Mouse (Mus musculus) liver, embryonic 15.5 days (tissue): ENCODE data around the gene Nipbl. TPM values are rescaled to one million over a fixed set of nuclear protein-coding genes. Genes with fewer than 3 reads are reported as not detected.

ENCODE experiments used
- ATAC-seq: fragments of 200-750 bp; cut with Nextera tagmentation; 2 replicates; pipeline ENCODE4 v1.8.0; 2017; ENCODE audit warnings: moderate number of reproducible peaks, mild to moderate bottlenecking, moderate library complexity; ENCODE audit not compliant: insufficient read depth
- H3K27ac ChIP-seq: fragments of 300-500 bp; sonication (generic); replicated peaks from 2 replicates; pipeline ENCODE4 v1.5.1; 2015; ENCODE audit warnings: mild to moderate bottlenecking, inconsistent platforms
- H3K27me3 ChIP-seq: fragments of 300-500 bp; sonication (generic); 2 replicates; pipeline ENCODE4 v1.6.1; 2015; ENCODE audit warnings: mild to moderate bottlenecking, inconsistent platforms
- H3K36me3 ChIP-seq: fragments of 300-500 bp; sonication (generic); replicated peaks from 2 replicates; pipeline ENCODE4 v1.6.1; 2015; ENCODE audit warnings: moderate library complexity, mild to moderate bottlenecking, inconsistent platforms
- H3K4me1 ChIP-seq: fragments of 300-500 bp; sonication (generic); replicated peaks from 2 replicates; pipeline ENCODE4 v1.6.1; 2015; ENCODE audit warnings: inconsistent platforms
- H3K4me2 ChIP-seq: fragments of 300-500 bp; sonication (generic); 2 replicates; pipeline ENCODE4 v1.6.1; 2015; ENCODE audit warnings: moderate library complexity, mild to moderate bottlenecking, inconsistent platforms
- H3K4me3 ChIP-seq: fragments of 300-500 bp; sonication (generic); replicated peaks from 2 replicates; pipeline ENCODE4 v1.5.1; 2015; ENCODE audit warnings: mild to moderate bottlenecking, inconsistent platforms
- H3K9ac ChIP-seq: fragments of 300-500 bp; sonication (generic); 2 replicates; pipeline ENCODE4 v1.6.1; 2015; ENCODE audit warnings: moderate library complexity, mild to moderate bottlenecking, inconsistent platforms
- H3K9me3 ChIP-seq: fragments of 300-500 bp; sonication (generic); replicated peaks from 2 replicates; pipeline ENCODE4 v1.6.1; 2016; ENCODE audit warnings: inconsistent platforms
- WGBS: fragments of 180-500 bp; shearing (Covaris S2); methylation state at CpG from one replicate; pipeline ENCODE4 v1.1.7; 2015; ENCODE audit warnings: mixed read lengths; ENCODE audit not compliant: insufficient replicate concordance; 5-methylcytosine and 5-hydroxymethylcytosine counted together
- polyA plus RNA-seq: library from polyadenylated mRNA; unstranded; fragments of >200 nt; fragmentation: Nextera tagmentation; extraction: Ambion mirVana; gene quantifications from 2 replicates; pipeline ENCODE4 v1.2.1, GENCODE M21; 2015

The Nipbl gene
- polyA plus RNA-seq, 1 experiment from 2014 or later, result 6.1 TPM

DNA sequence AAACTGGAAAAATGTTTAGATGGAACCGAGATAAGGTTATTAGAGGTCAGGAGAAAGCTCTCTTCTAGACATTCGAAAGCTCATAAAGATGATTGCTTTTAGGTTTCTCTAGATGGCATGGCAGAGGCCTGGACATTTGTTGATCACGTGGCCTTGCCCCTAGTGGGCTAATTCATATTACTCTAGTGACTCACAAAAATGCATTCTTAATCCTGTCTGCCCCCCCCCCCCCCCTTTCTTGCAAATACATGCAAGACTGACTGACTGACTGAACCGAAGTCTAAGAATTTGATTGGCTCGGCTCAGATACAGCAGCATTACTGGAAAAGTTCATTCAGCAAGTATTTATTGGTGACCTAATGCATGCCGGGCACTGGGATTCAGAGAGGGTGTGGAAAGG, 2.2 kb upstream of the Nipbl start:
- Histone ChIP-seq H3K4me2 (peak overlapping the region; percentile 94), H3K9me3 (no peaks in the 10 kb centered on the region), H3K4me1 (peaks cover 26% of the 10 kb centered on the region), H3K36me3 (no peaks in the 10 kb centered on the region), H3K27ac (peak overlapping the region; percentile 98), H3K27me3 (no peaks in the 10 kb centered on the region), H3K4me3 (peak overlapping the region; percentile 96), H3K9ac (peak overlapping the region; percentile 98)
- 3% methylated on average over 6 of the region's 6 CpGs for WGBS
- no peak for ATAC-seq

DNA sequence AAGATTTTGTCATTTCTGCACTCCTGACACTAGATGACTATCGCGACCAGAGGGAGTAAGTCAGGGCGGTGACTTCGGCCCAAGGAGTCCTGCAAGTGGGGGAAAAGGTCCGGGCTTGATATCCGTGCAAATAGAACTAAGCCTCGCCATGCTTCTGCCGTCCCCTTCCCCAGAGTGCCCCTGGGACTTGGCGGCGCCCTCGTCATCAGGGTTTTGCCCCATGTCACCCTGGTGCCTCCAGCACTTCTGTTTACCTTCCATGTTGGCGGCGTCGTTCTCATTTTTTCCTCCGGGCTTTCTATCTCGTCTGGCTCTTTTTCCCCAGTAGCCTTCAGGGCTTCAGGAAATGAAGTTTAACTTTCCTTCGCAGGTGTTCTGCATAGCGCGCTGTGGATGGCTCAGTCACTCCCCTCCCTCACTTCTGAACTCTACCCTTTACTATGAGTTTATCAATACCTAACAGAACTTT, 1.7 kb upstream of the Nipbl start:
- Histone ChIP-seq H3K4me1 (peaks cover 27% of the 10 kb centered on the region), H3K27ac (peak overlapping the region; percentile 98), H3K9ac (peak overlapping the region; percentile 98), H3K4me2 (peak overlapping the region; percentile 94), H3K9me3 (no peaks in the 10 kb centered on the region), H3K27me3 (no peaks in the 10 kb centered on the region), H3K36me3 (no peaks in the 10 kb centered on the region), H3K4me3 (peak overlapping the region; percentile 96)
- ATAC-seq, result peak; percentile 25
- under 1% methylated on average over 19 of the region's 19 CpGs for WGBS

DNA sequence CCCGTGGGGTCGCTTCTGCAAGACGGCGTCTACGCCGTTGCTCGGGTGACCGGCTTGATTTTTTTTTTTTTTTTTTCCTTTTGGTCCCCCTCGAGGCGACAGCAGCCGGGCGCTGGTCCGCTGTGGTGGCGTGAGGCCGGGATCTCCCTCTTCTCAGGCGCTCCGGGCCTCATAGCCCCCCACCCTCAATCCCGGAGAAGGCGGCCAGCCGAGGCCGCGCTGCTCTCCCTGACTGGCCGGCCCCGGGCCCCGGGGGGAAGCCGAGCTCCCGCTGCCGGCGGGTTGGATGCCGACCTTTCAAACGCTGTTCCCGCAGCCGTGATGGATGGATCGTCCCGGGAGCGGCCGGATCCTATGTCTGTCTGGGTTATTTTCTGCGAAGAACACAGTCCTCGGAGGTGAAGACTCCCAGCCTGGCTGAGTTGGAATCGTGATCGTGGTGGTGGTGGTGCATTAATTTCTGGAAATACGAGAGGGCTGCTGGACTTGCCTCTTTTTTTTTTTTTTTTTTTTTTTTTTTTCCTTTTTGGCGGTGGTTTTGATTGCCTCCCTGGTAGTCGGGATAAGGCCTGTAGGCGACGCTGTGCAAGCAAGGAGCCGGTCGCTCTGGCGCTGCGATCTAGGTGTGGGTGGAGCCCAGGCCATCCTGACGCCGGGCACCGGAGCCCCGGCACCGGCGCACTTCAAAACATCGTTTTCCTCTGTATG, 781 bp upstream of the Nipbl start:
- ATAC-seq, result peak; percentile 68
- Histone ChIP-seq H3K36me3 (no peaks in the 10 kb centered on the region), H3K9me3 (no peaks in the 10 kb centered on the region), H3K9ac (peak overlapping the region; percentile 98), H3K27me3 (no peaks in the 10 kb centered on the region), H3K4me1 (peaks cover 27% of the 10 kb centered on the region), H3K4me2 (peak overlapping the region; percentile 94), H3K4me3 (peak overlapping the region; percentile 96), H3K27ac (peak overlapping the region; percentile 98)
- WGBS, result under 1% methylated on average over 56 of the region's 57 CpGs

DNA sequence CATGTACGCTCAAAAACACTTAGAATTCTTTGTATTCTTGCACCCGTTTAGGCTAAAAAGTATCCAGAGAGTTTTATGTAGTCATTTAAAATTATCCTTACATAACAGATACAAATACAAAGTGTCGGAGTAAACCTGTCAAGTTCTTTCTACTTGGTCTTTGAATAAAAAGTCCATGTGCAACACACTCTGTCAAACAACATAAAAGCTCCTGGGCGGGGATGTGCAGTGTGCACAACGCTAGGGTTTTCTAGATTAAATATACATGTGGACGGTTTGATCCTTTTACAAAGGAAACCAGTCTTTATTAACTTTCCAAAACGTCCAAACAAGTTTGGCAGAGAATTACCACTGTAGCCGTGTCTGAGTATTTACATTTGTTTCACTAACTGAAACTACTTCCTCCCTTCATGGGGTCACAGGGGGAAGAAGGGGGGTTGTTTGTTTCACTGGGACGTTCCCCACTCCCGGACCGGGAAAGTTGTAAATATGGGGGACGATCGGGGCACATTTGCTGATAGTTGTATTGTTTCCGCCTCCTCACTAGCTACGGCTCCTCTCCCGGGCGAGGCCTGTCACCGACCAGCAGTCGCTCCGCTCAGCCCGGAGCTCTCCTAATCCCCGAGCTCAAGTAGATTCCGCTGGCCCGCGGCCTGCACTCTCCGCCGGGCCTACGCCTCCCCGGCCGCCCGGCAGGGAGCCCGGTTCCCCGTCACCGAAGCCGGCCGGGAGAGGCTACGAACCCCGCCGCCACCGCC, 916 bp downstream of the Nipbl start:
- peak; percentile 51 for ATAC-seq
- H3K4me3 ChIP-seq, result peak overlapping the region; percentile 96
- H3K4me1 ChIP-seq, result peaks cover 22% of the 10 kb centered on the region
- H3K4me2 ChIP-seq, result peak overlapping the region; percentile 94
- no peaks in the 10 kb centered on the region for H3K36me3 ChIP-seq
- peak overlapping the region; percentile 98 for H3K27ac ChIP-seq
- peak overlapping the region; percentile 98 for H3K9ac ChIP-seq
- H3K9me3 ChIP-seq, result no peaks in the 10 kb centered on the region
- under 1% methylated on average over 40 of the region's 40 CpGs for WGBS
- H3K27me3 ChIP-seq, result no peaks in the 10 kb centered on the region

DNA sequence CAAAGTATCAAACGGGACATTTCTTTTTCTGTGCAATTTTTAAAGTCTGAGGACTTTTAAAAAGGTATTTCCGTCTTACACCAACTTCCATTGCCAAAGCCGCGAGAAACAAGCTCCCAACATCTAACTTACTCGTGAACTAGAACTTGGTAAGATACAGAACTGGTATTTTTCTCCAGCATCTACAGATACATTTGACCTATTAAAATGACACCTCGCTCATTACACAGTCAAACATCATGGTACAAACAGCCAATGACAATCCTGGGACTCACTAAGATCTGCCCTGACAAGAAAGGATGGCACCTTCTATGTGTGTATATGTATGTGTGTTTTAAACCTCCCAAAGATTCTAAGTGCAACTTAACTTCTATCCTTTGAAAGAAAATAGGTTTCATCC, 1.5 kb downstream of the Nipbl start:
- H3K27ac ChIP-seq, result peak overlapping the region; percentile 98
- no peaks in the 10 kb centered on the region for H3K9me3 ChIP-seq
- peak; percentile 38 for ATAC-seq
- H3K4me2 ChIP-seq, result peak overlapping the region; percentile 94
- H3K36me3 ChIP-seq, result no peaks in the 10 kb centered on the region
- H3K9ac ChIP-seq, result peak overlapping the region; percentile 98
- H3K4me3 ChIP-seq, result peak overlapping the region; percentile 96
- 1% methylated on average over 6 of the region's 6 CpGs for WGBS
- H3K27me3 ChIP-seq, result no peaks in the 10 kb centered on the region
- peaks cover 26% of the 10 kb centered on the region for H3K4me1 ChIP-seq

DNA sequence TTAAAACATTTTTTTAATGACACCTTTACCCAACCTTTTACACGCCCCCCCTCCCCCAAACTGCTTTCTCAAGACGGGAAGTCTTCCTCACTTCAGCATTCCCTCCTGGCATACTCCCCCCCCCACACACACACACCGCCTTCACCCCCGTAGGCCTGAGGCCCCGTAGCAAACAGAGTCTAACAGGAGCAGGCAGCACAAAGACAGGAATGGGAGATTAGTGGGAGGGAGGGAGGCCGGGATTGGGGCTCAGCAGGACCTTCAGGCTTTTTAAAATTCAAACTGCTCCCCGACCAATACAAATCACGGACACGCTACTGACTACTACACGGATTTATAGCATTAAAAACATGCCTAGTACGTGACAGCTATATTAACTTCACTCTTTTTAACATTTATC, 2.1 kb downstream of the Nipbl start:
- H3K4me2 ChIP-seq, result peak overlapping the region; percentile 94
- H3K36me3 ChIP-seq, result no peaks in the 10 kb centered on the region
- no peak for ATAC-seq
- no peaks in the 10 kb centered on the region for H3K9me3 ChIP-seq
- WGBS, result 3% methylated on average over 11 of the region's 11 CpGs
- peaks cover 22% of the 10 kb centered on the region for H3K4me1 ChIP-seq
- peak overlapping the region; percentile 98 for H3K9ac ChIP-seq
- peak overlapping the region; percentile 98 for H3K27ac ChIP-seq
- H3K4me3 ChIP-seq, result peak overlapping the region; percentile 96
- no peaks in the 10 kb centered on the region for H3K27me3 ChIP-seq

DNA sequence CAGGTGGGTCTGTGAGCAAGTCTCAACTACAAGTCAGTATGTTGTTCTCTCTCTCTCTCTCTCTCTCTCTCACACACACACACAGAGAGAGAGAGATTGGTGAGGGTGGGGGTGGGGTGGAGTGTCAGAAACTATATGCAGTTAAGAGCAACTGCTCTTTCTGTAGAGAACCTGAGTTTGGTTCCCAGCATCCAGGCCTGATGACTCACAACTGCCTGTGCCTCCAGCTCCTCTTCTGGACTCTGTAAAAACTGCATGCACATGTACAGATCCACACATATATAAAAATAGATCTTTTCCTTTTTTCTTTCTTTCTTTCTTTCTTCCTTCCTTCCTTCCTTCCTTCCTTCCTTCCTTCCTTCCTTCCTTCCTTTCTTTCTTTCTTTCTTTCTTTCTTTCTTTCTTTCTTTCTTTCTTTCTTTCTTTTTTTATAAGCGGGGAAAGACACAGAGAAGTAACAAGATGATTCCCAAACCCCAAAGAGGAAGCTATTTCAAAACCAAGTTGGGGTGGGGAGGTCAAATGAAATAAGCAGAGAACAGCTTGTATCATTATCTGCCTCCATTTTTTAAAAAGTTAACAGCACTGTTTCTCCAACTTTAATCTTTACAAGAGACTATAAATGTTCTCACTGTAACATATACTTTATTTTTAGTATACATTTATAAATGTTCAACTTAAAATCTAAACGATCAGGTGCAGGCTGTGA, 10.9 kb downstream of the Nipbl start:
- Histone ChIP-seq H3K9ac (no peak overlapping the region), H3K9me3 (no peaks in the 10 kb centered on the region), H3K36me3 (no peaks in the 10 kb centered on the region), H3K27ac (no peak overlapping the region), H3K27me3 (no peaks in the 10 kb centered on the region), H3K4me1 (peaks cover 19% of the 10 kb centered on the region), H3K4me3 (no peak overlapping the region), H3K4me2 (no peak overlapping the region)
- 53% methylated on average over 2 of the region's 2 CpGs for WGBS
- ATAC-seq, result no peak

DNA sequence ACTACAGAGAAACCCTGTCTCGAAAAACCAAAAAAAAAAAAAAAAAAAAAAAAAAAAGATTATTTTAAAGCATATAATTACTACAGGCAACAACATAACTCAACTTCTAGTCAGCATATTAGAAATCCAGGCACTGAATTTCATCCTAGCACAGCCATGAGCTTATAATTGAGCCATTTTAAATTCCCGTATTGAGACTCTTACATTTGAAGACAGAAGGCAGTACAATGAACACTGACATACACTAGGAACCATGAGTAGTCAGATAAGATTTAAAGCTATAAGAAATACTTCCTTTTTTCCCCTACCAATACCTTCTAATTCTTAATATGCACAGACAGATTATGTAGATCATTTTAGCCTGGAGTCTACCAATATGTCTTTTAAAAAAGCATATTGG, 11.7 kb downstream of the Nipbl start:
- no peak overlapping the region for H3K27ac ChIP-seq
- H3K4me2 ChIP-seq, result no peak overlapping the region
- no peak overlapping the region for H3K4me3 ChIP-seq
- H3K9ac ChIP-seq, result no peak overlapping the region
- no peaks in the 10 kb centered on the region for H3K36me3 ChIP-seq
- no peak for ATAC-seq
- no peaks in the 10 kb centered on the region for H3K9me3 ChIP-seq
- 77% methylated on average over 2 of the region's 2 CpGs for WGBS
- H3K27me3 ChIP-seq, result no peaks in the 10 kb centered on the region
- peaks cover 15% of the 10 kb centered on the region; the same call in 1 of the 2 replicates for H3K4me1 ChIP-seq

DNA sequence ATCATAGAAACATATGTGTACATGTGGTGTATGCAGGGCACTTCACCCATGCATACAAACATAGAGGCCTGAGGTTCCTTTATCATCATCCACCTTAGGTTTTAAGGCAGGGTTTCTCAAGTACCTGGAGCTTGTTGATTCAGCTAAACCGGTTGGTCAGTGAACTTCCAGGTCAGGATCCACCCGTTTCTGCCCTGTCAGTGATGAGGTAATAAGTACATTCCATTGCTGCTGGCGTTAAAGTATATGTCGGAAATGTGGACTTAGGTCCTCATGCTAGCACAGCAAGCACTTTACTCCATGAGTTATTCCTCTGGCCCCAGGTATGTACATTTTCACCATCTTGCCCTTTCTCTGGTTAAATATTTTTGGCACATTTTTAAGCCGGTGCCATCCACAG, 14.8 kb downstream of the Nipbl start:
- peak; percentile 49; the same call in 1 of the 2 replicates for ATAC-seq
- H3K4me1 ChIP-seq, result peaks cover 15% of the 10 kb centered on the region; the same call in 1 of the 2 replicates
- no peaks in the 10 kb centered on the region for H3K27me3 ChIP-seq
- no peaks in the 10 kb centered on the region for H3K36me3 ChIP-seq
- no peak overlapping the region for H3K4me3 ChIP-seq
- H3K9me3 ChIP-seq, result no peaks in the 10 kb centered on the region
- H3K9ac ChIP-seq, result no peak overlapping the region
- H3K27ac ChIP-seq, result no peak overlapping the region
- no peak overlapping the region for H3K4me2 ChIP-seq
- 76% methylated on average over 5 of the region's 5 CpGs for WGBS

DNA sequence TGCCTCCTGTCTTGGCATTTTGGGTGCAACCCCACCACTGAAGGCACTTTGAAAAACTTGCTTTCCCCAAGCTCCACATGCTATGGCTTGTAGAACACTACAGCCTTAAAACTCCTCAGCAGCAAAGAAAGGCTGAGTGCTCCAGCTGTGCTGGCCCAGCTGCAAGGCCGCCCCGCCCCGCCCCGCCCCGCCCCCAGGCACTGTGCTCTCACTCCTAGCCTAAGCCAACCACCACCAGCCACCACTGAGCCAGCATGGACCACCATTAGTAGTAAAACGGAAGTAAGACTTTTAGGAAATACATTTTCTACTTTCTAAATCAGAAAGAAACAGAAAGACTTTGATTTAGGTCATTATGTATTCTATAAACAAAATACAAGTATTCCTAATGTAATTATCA, 23.4 kb downstream of the Nipbl start:
- Histone ChIP-seq H3K4me2 (no peak overlapping the region), H3K27ac (no peak overlapping the region), H3K4me1 (peaks cover 17% of the 10 kb centered on the region), H3K36me3 (no peaks in the 10 kb centered on the region), H3K27me3 (no peaks in the 10 kb centered on the region), H3K9ac (no peak overlapping the region), H3K4me3 (no peak overlapping the region), H3K9me3 (no peaks in the 10 kb centered on the region)
- peak; percentile 54; the same call in 1 of the 2 replicates for ATAC-seq
- WGBS, result 17% methylated on average over 6 of the region's 6 CpGs
